Mouse (Mus musculus) stomach, embryonic 14.5 days (tissue): ENCODE results near the gene Vstm2l. TPM values are rescaled to one million over a fixed set of nuclear protein-coding genes. Genes with fewer than 3 reads are reported as not detected.

Source experiments
- ATAC-seq: fragments of 200-750 bp; cut with Nextera tagmentation; 2 replicates; pipeline ENCODE4 v1.8.0; 2017; ENCODE audit warnings: low read depth, moderate TSS enrichment; ENCODE audit not compliant: insufficient number of reproducible peaks, insufficient read depth, low FRiP score
- H3K27ac ChIP-seq: fragments of 300-500 bp; sonication (generic); 2 replicates; pipeline ENCODE4 v1.5.1; 2014; ENCODE audit warnings: mild to moderate bottlenecking, low read length, moderate library complexity, mixed read lengths
- H3K27me3 ChIP-seq: fragments of 300-500 bp; sonication (generic); 2 replicates; pipeline ENCODE4 v1.6.1; 2014; ENCODE audit warnings: low read length, control low read depth, mixed read lengths; ENCODE audit not compliant: control insufficient read depth, insufficient read depth
- H3K36me3 ChIP-seq: fragments of 300-500 bp; sonication (generic); 2 replicates; pipeline ENCODE4 v1.6.1; 2014; ENCODE audit warnings: mild to moderate bottlenecking, control low read depth, low read length, moderate library complexity, mixed read lengths; ENCODE audit not compliant: control insufficient read depth, insufficient read depth
- H3K4me1 ChIP-seq: fragments of 300-500 bp; sonication (generic); 2 replicates; pipeline ENCODE4 v1.6.1; 2014; ENCODE audit warnings: low read length, control low read depth, mixed read lengths; ENCODE audit not compliant: control insufficient read depth, insufficient read depth
- H3K4me2 ChIP-seq: fragments of 300-500 bp; sonication (generic); replicated peaks from 2 replicates; pipeline ENCODE4 v1.6.1; 2014; ENCODE audit warnings: low read depth, low read length, control low read depth
- H3K4me3 ChIP-seq: fragments of 300-500 bp; sonication (generic); 2 replicates; pipeline ENCODE4 v1.5.1; 2014; ENCODE audit warnings: low read depth, low read length, control low read depth
- H3K9ac ChIP-seq: fragments of 300-500 bp; sonication (generic); replicated peaks from 2 replicates; pipeline ENCODE4 v1.6.1; 2014; ENCODE audit warnings: low read depth, mild to moderate bottlenecking, control low read depth, low read length, moderate library complexity, mixed read lengths
- H3K9me3 ChIP-seq: fragments of 300-500 bp; sonication (generic); 2 replicates; pipeline ENCODE4 v1.6.1; 2016; ENCODE audit warnings: low read depth, low read length, control low read depth; ENCODE audit not compliant: control insufficient read depth
- WGBS: fragments of 180-500 bp; shearing (Covaris S2); extraction: QIAGEN DNeasy Blood & Tissue Kit; methylation state at CpG from one replicate; pipeline ENCODE4 v1.1.7; 2014; 5-methylcytosine and 5-hydroxymethylcytosine counted together
- polyA plus RNA-seq: library from polyadenylated mRNA; unstranded; fragments of >200 nt; fragmentation: Nextera tagmentation; extraction: Ambion mirVana; gene quantifications from 2 replicates; pipeline ENCODE4 v1.2.1, GENCODE M21; 2014

The Vstm2l gene
- polyA plus RNA-seq, 1 experiment from 2014 or later = 0.17 TPM

DNA sequence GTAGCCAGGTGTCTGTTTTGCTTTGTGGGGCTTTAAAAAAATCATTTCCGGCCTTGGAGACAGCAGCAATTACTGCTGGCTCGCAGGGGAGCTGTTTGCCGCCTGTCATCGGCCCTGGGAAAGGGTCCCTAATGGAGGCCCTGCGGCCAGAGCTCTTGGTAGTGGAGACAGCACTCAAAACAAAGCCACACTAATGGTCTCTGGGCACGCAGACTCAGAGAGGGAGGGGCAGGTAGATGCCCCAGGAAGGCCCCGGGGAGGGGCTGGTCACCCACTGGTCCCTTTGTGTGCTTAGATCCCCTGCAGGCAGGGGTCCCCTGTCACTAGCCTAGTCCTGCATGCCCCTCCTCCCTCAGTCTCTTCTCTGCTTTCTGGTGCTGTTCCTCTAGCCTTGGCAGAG, 9.0 kb downstream of the Vstm2l start:
- H3K27me3 ChIP-seq = no peaks in the 10 kb centered on the region

DNA sequence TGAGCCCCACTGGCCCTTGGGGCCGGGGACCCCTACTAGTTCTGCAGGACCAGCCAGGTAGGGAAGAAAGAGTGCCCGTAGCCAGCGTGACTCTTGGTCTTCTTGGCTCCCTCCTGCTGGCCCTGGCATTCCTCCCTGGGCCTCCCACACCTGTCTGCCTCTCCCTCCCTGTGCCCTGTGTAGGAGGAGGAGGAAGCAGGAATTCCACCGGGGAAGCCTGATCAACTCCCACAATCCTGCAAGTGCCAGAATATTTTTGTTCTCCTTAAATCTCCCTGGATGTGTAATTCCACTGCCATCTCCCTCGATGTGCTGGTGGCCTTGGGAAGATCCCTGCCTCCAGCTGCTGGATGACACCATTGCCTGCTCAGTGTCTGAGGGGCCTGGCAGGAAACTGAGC, 10.1 kb downstream of the Vstm2l start:
- Histone ChIP-seq H3K9ac (no peak overlapping the region), H3K36me3 (no peaks in the 10 kb centered on the region), H3K4me3 (no peak overlapping the region), H3K4me2 (no peak overlapping the region), H3K27me3 (no peaks in the 10 kb centered on the region), H3K27ac (no peak overlapping the region), H3K9me3 (no peaks in the 10 kb centered on the region), H3K4me1 (no peaks in the 10 kb centered on the region)
- ATAC-seq = no peak
- WGBS = 56% methylated on average over 5 of the region's 5 CpGs

More for the DNA sequence above, 9.0 kb downstream of the Vstm2l start:
- Histone ChIP-seq H3K4me1 (no peaks in the 10 kb centered on the region), H3K4me3 (no peak overlapping the region), H3K9ac (no peak overlapping the region), H3K27ac (no peak overlapping the region), H3K9me3 (no peaks in the 10 kb centered on the region), H3K36me3 (no peaks in the 10 kb centered on the region), H3K4me2 (no peak overlapping the region)
- no peak for ATAC-seq
- 6% methylated on average over 7 of the region's 7 CpGs for WGBS

GRCm38 (mm10) chr2:157926502-157926901, 12.0 kb downstream of the Vstm2l start:
- 60% methylated on average over 7 of the region's 7 CpGs for WGBS

DNA sequence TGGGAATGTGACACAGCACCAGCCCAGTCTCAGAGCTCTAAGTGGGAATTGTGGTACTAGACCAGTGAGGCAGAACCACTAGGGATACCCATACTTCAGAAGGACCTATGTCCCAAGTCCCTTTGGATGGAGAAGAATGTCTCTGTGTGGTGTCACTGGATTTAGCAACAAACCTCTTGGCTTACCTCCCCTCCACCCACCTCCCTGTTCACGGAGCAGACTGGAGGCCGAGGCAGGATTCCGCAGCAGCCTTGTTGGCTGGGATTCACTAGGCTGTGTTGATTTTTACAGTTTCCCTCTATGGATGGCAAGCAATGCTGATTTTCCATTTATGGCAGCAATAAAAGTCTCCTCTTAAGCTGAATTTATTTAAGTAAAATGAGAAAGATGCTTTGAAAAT, 12.5 kb downstream of the Vstm2l start:
- no peaks in the 10 kb centered on the region for H3K9me3 ChIP-seq
- no peak for ATAC-seq
- WGBS = 63% methylated on average over 3 of the region's 3 CpGs
- H3K4me1 ChIP-seq = no peaks in the 10 kb centered on the region
- H3K4me3 ChIP-seq = no peak overlapping the region
- no peak overlapping the region for H3K27ac ChIP-seq
- H3K4me2 ChIP-seq = no peak overlapping the region
- no peak overlapping the region for H3K9ac ChIP-seq
- H3K27me3 ChIP-seq = no peaks in the 10 kb centered on the region
- H3K36me3 ChIP-seq = no peaks in the 10 kb centered on the region

More at GRCm38 (mm10) chr2:157926502-157926901, 12.0 kb downstream of the Vstm2l start:
- Histone ChIP-seq H3K36me3 (no peaks in the 10 kb centered on the region), H3K27me3 (no peaks in the 10 kb centered on the region), H3K9me3 (no peaks in the 10 kb centered on the region), H3K4me2 (no peak overlapping the region), H3K4me3 (no peak overlapping the region), H3K9ac (no peak overlapping the region), H3K4me1 (no peaks in the 10 kb centered on the region), H3K27ac (no peak overlapping the region)
- no peak for ATAC-seq

DNA sequence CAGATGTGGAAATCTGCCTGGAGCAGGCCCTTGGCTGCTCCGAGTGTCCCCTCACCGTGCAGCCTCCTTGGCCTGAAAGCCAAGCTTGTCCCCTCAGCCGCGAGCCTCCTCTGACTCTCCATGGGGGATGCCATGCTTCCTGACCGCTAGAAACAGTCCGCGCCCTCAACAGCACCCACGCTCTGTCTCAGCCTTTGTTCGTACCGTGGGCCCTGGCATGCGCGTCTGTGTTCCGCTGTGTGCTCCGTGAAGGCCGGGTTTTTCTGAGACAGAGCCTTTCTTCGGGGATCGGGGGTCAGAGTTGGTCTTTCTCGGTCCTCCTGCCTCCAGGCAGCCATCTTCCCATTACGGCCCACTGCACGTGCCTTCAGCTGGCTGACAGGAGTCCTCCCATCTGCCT, 12.9 kb downstream of the Vstm2l start:
- H3K4me1 ChIP-seq = no peaks in the 10 kb centered on the region
- H3K9ac ChIP-seq = no peak overlapping the region
- H3K27ac ChIP-seq = no peak overlapping the region
- H3K4me3 ChIP-seq = no peak overlapping the region
- no peaks in the 10 kb centered on the region for H3K36me3 ChIP-seq
- H3K4me2 ChIP-seq = no peak overlapping the region
- no peaks in the 10 kb centered on the region for H3K27me3 ChIP-seq
- H3K9me3 ChIP-seq = no peaks in the 10 kb centered on the region
- no peak for ATAC-seq
- 50% methylated on average over 20 of the region's 20 CpGs for WGBS

GRCm38 (mm10) chr2:157927815-157928214, 13.4 kb downstream of the Vstm2l start:
- Histone ChIP-seq H3K36me3 (no peaks in the 10 kb centered on the region), H3K27ac (no peak overlapping the region), H3K9ac (no peak overlapping the region), H3K9me3 (no peaks in the 10 kb centered on the region), H3K4me3 (no peak overlapping the region), H3K4me2 (no peak overlapping the region), H3K4me1 (no peaks in the 10 kb centered on the region), H3K27me3 (no peaks in the 10 kb centered on the region)
- 21% methylated on average over 2 of the region's 2 CpGs for WGBS
- no peak for ATAC-seq

DNA sequence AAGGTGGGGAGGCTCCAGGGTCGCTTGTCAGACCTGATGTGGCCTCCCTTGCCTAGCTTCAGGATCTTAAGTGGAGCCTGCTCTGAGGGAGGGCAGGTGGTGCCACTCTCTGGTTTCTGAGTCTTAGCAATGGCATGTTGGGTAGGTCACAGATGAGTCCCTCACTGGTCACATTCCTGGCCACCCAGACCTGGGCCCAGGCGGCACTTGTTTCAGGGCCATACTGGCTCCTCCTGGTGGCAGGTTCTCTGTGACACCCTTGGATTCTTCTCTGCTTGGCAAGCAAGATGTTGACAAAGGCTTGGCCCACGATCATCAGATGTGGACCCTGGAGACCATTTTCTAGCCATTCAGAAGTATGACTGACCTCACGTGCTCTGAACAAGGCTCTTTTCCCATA, 18.2 kb downstream of the Vstm2l start:
- 75% methylated on average over 4 of the region's 4 CpGs for WGBS
- Histone ChIP-seq H3K27ac (no peak overlapping the region), H3K36me3 (no peaks in the 10 kb centered on the region), H3K9me3 (no peaks in the 10 kb centered on the region), H3K4me1 (no peaks in the 10 kb centered on the region), H3K4me3 (no peak overlapping the region), H3K27me3 (no peaks in the 10 kb centered on the region), H3K9ac (no peak overlapping the region), H3K4me2 (no peak overlapping the region)
- ATAC-seq = no peak

GRCm38 (mm10) chr2:157935444-157936171, 21.2 kb downstream of the Vstm2l start:
- Histone ChIP-seq H3K9ac (no peak overlapping the region), H3K9me3 (no peaks in the 10 kb centered on the region), H3K4me3 (no peak overlapping the region), H3K4me2 (no peak overlapping the region), H3K4me1 (no peaks in the 10 kb centered on the region), H3K27me3 (0 out of 2 replicates have a peak, but pooled peaks cover 5% of the 10 kb centered on the region), H3K27ac (no peak overlapping the region), H3K36me3 (no peaks in the 10 kb centered on the region)
- ATAC-seq = 0 out of 2 replicates have a peak, but pooled peaks have one; percentile 47
- 62% methylated on average over 11 of the region's 11 CpGs for WGBS

DNA sequence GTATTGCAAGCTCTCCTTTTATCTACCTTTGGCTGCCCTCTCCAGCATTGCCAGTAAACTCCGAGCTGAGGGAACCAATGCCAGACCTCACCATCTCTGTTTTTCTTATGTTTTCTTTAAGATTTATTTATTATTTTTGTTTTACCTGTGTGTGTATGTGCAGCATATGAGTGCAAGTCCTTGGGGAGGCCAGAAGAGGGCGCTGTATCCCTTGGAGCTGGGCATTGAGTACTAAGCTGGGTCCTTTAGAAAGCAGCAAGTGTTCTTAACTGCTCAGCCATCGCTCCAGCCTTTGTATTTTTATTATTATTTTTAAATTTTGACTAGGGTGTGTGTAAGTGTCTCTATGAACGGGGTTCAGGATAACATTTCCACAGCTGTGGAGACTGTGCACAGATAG, 22.2 kb downstream of the Vstm2l start:
- H3K4me3 ChIP-seq = no peak overlapping the region
- no peak overlapping the region for H3K27ac ChIP-seq
- ATAC-seq = no peak
- no peak overlapping the region for H3K4me2 ChIP-seq
- H3K36me3 ChIP-seq = no peaks in the 10 kb centered on the region
- peaks cover 12% of the 10 kb centered on the region for H3K27me3 ChIP-seq
- peaks cover 4% of the 10 kb centered on the region; the same call in 1 of the 2 replicates for H3K4me1 ChIP-seq
- H3K9me3 ChIP-seq = no peaks in the 10 kb centered on the region
- H3K9ac ChIP-seq = no peak overlapping the region
- WGBS = 71% methylated on average over 4 of the region's 4 CpGs
